Mouse (Mus musculus) testis, adult 2 months (tissue): Measurements from ENCODE around the gene Ablim2.

Source experiments
- CTCF ChIP-seq: fragments of 200-500 bp; IDR thresholded peaks from 2 replicates; pipeline ENCODE4 v1.5.1; 2012; ENCODE audit warnings: low read depth, mild to moderate bottlenecking, inconsistent platforms, low read length, moderate library complexity; ENCODE audit not compliant: control insufficient read depth, insufficient read depth, insufficient replicate concordance
- POLR2A ChIP-seq: fragments of 200-500 bp; IDR thresholded peaks from 2 replicates; pipeline ENCODE4 v1.6.1; 2012; ENCODE audit warnings: low read depth, mild to moderate bottlenecking, inconsistent platforms, low read length, moderate library complexity; ENCODE audit not compliant: control insufficient read depth

- no peak for TF ChIP-seq CTCF
- no peak for TF ChIP-seq POLR2A
Observed at GRCm38 (mm10) chr5:35869973-35870372, 112.3 kb downstream of the Ablim2 start.
